Mouse (Mus musculus): ENCODE measurements around the gene Tap1. TPM values are rescaled to one million over a fixed set of nuclear protein-coding genes. Genes with fewer than 3 reads are reported as not detected.
"Not testable (repeated sequence)": the region's sequence is repeated elsewhere in the genome, so short reads cannot be mapped to it uniquely, and the experiment has no call there.

The Tap1 gene
- total RNA-seq, 2 experiments from 2014 or later, result 2.7 to 3.3 TPM

- intact Hi-C loops (cut with DNase I), result no loop called here
- peak in 1 of 2 experiments; percentile 14 for DNase-seq (ENCODE audit: extremely low spot score in 1 of 2, low spot score in 2 of 2)
Measured at GRCm38 (mm10) chr17:34217986-34218385, 30.6 kb downstream of the Tap1 start.

DNA sequence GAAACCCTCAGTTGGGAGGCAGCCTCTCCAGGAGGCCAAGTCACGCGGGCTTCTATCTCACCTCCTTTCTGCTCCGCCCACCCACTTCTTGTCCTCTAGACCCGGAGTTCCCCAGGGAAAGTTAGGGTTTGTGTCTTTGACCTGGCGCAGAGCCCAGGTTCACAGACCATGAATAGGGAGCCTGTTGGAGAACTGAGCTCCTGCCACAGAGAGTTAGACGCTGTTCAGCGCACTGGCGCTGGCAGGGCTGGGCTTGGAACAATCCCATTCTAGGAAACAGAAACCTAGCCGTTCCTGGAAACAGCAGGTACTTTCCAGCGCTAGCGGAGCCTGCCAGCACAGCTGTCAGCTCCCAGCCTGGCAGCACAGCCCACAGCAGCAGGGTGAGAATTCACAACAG lies 31.3 kb downstream of the Tap1 start:
- intact Hi-C loops (cut with DNase I), result no loop called here
- peak in 1 of 2 experiments; percentile 81 for DNase-seq (ENCODE audit: extremely low spot score in 1 of 2, low spot score in 2 of 2)

DNA sequence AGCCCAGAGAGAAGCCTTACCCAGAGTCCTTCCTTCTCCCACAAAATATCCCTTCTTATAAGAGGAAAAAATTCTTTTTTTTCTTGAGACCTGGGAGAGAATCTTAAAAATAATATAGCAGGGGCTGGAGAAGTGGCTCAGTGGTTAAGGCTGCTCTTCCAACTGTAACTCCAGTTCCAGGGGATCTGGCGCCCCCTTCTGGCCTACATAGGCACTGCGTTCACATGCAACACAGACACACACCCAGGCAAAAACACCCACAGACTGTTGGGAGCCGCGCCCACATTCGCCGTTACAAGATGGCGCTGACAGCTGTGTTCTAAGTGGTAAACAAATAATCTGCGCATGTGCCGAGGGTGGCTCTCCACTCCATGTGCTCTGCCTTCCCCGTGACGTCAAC lies 31.7 kb downstream of the Tap1 start:
- intact Hi-C loops (cut with DNase I), result not testable (repeated sequence)

DNA sequence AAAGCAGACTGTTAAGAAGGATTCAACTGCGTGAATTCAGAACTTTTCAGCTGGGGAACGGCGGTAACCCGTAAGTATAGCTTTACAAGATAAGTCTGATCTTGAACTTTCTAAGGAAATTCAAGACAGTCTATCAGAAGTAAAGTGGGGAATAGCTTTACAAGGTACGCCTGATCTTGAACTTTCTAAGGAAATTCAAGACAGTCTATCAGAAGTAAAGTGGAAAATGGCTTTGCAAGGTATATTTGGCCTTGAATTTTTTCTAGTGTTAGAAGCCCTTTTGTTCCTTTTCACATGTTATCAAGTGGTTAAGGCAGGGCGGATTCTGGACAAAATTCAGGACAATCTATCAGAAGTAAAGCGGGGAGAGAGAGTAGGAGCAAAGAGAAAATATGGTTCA lies 32.4 kb downstream of the Tap1 start:
- DNase-seq (ENCODE audit: extremely low spot score in 1 of 2, low spot score in 2 of 2), result peak in 1 of 2 experiments; percentile 74
- intact Hi-C loops (cut with DNase I), result not testable (repeated sequence)

More for the DNA sequence above, 31.7 kb downstream of the Tap1 start:
- peak in 1 of 2 experiments; percentile 66 for DNase-seq (ENCODE audit: extremely low spot score in 1 of 2, low spot score in 2 of 2)

GRCm38 (mm10) chr17:34220401-34220800 lies 33.0 kb downstream of the Tap1 start:
- DNase-seq (ENCODE audit: extremely low spot score in 1 of 2, low spot score in 2 of 2); intact Hi-C loops (cut with DNase I): not testable (repeated sequence)

- intact Hi-C loops (cut with DNase I), result no loop called here
- DNase-seq (ENCODE audit: extremely low spot score in 1 of 2, low spot score in 2 of 2), result peak in 1 of 2 experiments; percentile 1
Measured at GRCm38 (mm10) chr17:34224816-34225215, 37.5 kb downstream of the Tap1 start.

DNA sequence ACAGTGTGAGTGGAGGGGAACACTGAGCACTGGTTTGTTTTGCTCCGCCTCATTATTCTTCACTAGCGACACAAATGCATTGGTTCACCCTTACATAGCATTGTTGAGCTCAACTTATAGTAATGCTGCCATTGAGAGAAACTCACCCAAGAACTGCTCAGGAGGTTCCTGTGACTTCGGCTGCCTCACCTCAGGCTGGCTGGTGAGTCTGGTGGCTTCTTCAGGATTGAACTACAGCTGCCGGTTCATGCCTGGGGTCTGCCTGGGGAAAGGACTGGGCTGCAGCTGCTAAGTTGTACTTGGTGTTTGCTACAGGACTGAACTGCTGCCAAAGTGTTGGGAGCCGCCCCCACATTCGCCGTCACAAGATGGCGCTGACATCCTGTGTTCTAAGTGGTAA lies 38.1 kb downstream of the Tap1 start:
- no peak for DNase-seq (ENCODE audit: extremely low spot score in 1 of 2, low spot score in 2 of 2)
- intact Hi-C loops (cut with DNase I), result no loop called here

GRCm38 (mm10) chr17:34225911-34226310 lies 38.6 kb downstream of the Tap1 start:
- DNase-seq (ENCODE audit: extremely low spot score in 1 of 2, low spot score in 2 of 2); intact Hi-C loops (cut with DNase I): not testable (repeated sequence)

DNA sequence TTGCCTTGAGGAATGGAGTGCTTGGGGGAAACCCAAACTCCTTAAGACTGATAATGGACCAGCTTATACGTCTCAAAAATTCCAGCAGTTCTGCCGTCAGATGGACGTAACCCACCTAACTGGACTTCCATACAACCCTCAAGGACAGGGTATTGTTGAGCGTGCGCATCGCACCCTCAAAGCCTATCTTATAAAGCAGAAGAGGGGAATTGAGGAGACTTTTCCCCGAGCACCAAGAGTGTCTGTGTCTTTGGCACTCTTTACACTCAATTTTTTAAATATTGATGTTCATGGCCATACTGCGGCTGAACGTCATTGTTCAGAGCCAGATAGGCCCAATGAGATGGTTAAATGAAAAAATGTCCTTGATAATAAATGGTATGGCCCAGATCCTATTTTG lies 43.6 kb downstream of the Tap1 start:
- not testable (repeated sequence) for DNase-seq (ENCODE audit: extremely low spot score in 1 of 2, low spot score in 2 of 2)
- intact Hi-C loops (cut with DNase I), result loop anchor here (10.0 kb wide), 1 partner anchor 156 kb away; no protein-coding TSS in a partner anchor

DNA sequence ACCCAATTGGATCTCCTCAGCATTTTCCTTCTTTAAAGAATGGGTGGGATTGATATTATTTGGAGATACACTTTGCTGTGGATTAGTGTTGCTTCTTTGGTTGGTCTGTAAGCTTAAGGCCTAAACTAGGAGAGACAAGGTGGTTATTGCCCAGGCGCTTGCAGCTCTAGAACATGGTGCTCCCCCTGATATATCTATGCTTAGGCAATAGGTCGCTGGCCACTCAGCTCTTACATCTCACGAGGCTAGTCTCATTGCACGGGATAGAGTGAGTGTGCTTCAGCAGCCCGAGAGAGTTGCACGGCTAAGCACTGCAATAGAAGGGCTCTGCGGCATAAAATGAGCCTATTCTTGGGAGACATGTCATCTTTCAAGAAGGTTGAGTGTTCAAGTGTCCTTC lies 44.7 kb downstream of the Tap1 start:
- intact Hi-C loops (cut with DNase I), result loop anchor here (10.0 kb wide), 1 partner anchor 157 kb away; no protein-coding TSS in a partner anchor
- not testable (repeated sequence) for DNase-seq (ENCODE audit: extremely low spot score in 1 of 2, low spot score in 2 of 2)

DNA sequence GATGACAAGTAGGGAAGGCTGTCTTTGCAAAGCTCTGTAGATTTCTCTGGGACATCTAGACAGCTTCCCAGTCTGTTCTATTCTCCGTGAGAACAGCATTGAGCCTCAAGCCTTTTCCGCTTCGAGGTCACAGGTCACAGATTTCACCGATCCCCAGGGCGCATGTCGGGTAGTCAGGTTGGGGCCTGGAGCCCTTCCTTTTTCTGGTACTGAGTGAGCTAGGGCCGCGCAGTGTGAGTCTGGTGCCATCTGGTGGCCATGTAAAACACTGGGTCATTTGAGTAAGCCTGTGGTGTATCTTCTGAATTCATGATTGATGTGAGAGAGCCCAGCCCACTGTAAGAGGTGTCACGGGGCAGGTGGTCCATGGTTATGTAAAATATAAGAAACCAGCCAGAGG lies 47.6 kb downstream of the Tap1 start:
- intact Hi-C loops (cut with DNase I), result loop anchor here (5.0 to 10.0 kb wide), 2 partner anchors 63 to 160 kb away; no protein-coding TSS in a partner anchor
- peak; percentile 43 to 85 for DNase-seq (ENCODE audit: extremely low spot score in 1 of 2, low spot score in 2 of 2)

- intact Hi-C loops (cut with DNase I), result loop anchor here (5.0 to 10.0 kb wide), 2 partner anchors 64 to 162 kb away; no protein-coding TSS in a partner anchor
- no peak for DNase-seq (ENCODE audit: extremely low spot score in 1 of 2, low spot score in 2 of 2)
Measured at GRCm38 (mm10) chr17:34236691-34237090, 49.3 kb downstream of the Tap1 start.

- no peak for DNase-seq (ENCODE audit: extremely low spot score in 1 of 2, low spot score in 2 of 2)
- intact Hi-C loops (cut with DNase I), result loop anchor here (5.0 to 10.0 kb wide), 2 partner anchors 65 to 163 kb away; no protein-coding TSS in a partner anchor
Measured at GRCm38 (mm10) chr17:34237741-34238140, 50.4 kb downstream of the Tap1 start.

DNA sequence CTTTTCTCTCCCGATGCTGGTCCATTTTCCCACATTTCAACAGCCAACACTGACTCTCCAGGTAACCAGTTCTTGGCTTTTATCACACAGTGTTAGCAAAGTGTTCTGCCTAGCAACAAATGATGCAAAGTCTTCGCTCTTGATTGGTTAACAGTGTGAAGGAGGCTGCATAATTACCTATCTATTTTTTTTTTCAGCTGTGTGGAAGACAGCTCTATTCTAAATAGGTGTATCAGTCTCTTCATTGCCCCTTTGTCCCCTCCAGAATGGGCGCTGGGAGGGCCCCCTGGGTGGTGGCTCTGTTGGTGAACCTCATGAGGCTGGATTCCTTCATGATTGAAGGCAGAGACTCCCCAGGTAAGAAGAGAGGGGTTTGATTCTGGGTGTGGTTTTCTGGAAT lies 51.4 kb downstream of the Tap1 start, which contains the start of gene H2-Ob:
Gene H2-Ob, plus strand, starts transcription at position 198 of the 400 bp plus-strand sequence.
- intact Hi-C loops (cut with DNase I), result loop anchor here (5.0 to 10.0 kb wide), 2 partner anchors 66 to 164 kb away; no protein-coding TSS in a partner anchor
- peak; percentile 39 to 42 for DNase-seq (ENCODE audit: extremely low spot score in 1 of 2, low spot score in 2 of 2)

DNA sequence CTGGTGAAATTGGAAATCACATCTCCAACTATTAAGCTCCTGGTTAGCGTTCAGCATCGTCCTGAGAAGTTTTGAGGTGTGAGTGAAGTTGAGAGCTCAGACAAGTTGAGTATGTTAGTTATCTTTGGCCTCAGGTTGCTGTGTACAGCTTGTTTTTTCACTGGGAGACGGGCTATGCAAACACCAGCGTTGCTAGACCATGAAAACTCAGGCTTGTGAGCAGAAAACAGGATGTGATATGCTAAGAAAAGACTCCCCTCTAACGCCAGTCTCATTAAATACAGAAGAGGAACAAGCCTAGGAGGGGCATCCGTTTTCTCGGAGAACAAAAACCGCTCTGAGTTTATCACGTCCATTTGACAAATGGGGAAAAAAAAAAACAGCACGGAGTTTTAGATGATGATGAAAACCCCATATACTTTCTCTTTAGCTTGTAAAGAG lies 52.3 kb downstream of the Tap1 start:
- intact Hi-C loops (cut with DNase I), result loop anchor here (5.0 to 10.0 kb wide), 2 partner anchors 67 to 165 kb away; no protein-coding TSS in a partner anchor
- DNase-seq (ENCODE audit: extremely low spot score in 1 of 2, low spot score in 2 of 2), result no peak

DNA sequence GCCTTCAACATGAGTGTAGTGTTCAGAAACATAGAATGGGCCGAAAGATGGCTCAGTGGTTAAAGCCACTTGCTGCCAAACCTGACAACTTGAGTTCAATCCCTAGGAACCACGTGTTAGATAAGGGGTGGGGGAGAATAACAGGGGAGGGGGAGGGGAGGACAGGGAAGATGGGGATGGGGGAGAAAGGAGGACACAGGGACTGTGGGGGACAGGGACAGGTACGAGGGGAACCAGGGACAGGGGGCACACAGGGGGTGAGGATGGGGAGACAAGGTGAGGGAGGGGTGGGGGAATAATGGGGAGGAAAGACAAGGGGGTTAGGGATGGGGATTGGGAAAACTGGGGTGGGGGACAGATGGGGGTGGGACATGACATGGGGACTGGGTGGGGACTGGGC lies 53.0 kb downstream of the Tap1 start:
- DNase-seq (ENCODE audit: extremely low spot score in 1 of 2, low spot score in 2 of 2), result no peak
- intact Hi-C loops (cut with DNase I), result no loop called here

DNA sequence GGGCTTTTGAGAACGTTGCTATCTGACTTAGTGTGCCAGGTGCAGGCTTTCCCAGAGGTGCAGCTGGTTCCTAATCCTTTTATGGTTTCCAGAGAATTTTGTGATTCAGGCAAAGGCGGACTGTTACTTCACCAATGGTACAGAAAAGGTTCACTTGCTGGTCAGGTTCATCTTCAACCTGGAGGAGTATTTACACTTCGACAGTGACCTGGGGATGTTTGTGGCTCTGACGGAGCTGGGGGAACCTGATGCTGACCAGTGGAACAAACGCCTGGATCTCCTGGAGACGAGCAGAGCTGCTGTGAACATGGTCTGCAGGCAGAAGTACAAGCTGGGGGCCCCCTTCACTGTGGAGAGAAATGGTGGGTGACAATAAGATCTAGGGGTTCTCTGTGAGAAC lies 53.6 kb downstream of the Tap1 start:
- DNase-seq (ENCODE audit: extremely low spot score in 1 of 2, low spot score in 2 of 2), result no peak
- intact Hi-C loops (cut with DNase I), result no loop called here

DNA sequence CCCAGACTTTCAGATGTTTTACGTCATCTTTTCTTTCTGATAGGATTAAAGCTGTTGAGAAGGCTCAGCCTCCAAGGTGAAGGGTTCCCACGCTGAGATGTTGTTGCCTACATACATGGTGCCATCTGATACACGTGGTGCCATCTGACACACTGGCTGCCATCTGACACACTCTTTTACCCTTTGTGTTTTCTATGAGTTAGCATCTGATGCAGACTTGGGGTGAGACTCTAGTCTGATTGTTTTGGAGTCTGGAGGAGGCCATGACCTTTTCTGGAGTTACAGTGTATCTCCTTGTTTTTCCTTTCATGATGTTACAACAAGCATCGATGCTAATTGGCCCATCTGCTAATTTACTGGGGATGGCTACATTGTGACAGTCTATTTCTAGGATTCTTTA lies 57.3 kb downstream of the Tap1 start:
- intact Hi-C loops (cut with DNase I), result loop anchor here (5.0 kb wide), 1 partner anchor 168 kb away; no protein-coding TSS in a partner anchor
- DNase-seq (ENCODE audit: extremely low spot score in 1 of 2, low spot score in 2 of 2), result no peak
